Mouse (Mus musculus) lung, embryonic 16.5 days (tissue): ENCODE data around the gene Clptm1. TPM values are rescaled to one million over a fixed set of nuclear protein-coding genes. Genes with fewer than 3 reads are reported as not detected.
A peak's percentile ranks its signal among the peaks of the same experiment; 100 is the strongest.
"Not testable (repeated sequence)": the region's sequence is repeated elsewhere in the genome, so short reads cannot be mapped to it uniquely, and the experiment has no call there.

ENCODE experiments used
- ATAC-seq: fragments of 200-750 bp; cut with Nextera tagmentation; 2 replicates; pipeline ENCODE4 v1.8.0; 2017; ENCODE audit warnings: low read depth, mild to moderate bottlenecking, moderate library complexity
- H3K27ac ChIP-seq: fragments of 300-500 bp; sonication (generic); 2 replicates; pipeline ENCODE4 v1.5.1; 2014; ENCODE audit warnings: mild to moderate bottlenecking, control low read depth, low read length
- H3K27me3 ChIP-seq: fragments of 300-500 bp; sonication (generic); 2 replicates; pipeline ENCODE4 v1.6.1; 2014; ENCODE audit warnings: low read depth, low read length, mixed read lengths; ENCODE audit not compliant: control insufficient read depth, insufficient read depth
- H3K36me3 ChIP-seq: fragments of 300-500 bp; sonication (generic); 2 replicates; pipeline ENCODE4 v1.6.1; 2014; ENCODE audit warnings: low read length; ENCODE audit not compliant: control insufficient read depth, insufficient read depth
- H3K4me1 ChIP-seq: fragments of 300-500 bp; sonication (generic); replicated peaks from 2 replicates; pipeline ENCODE4 v1.6.1; 2014; ENCODE audit warnings: low read length, mixed read lengths; ENCODE audit not compliant: control insufficient read depth, insufficient read depth
- H3K4me2 ChIP-seq: fragments of 300-500 bp; sonication (generic); 2 replicates; pipeline ENCODE4 v1.6.1; 2014; ENCODE audit warnings: low read depth, low read length, control low read depth
- H3K4me3 ChIP-seq: fragments of 300-500 bp; sonication (generic); 2 replicates; pipeline ENCODE4 v1.5.1; 2014; ENCODE audit warnings: mild to moderate bottlenecking, low read length, control low read depth
- H3K9ac ChIP-seq: fragments of 300-500 bp; sonication (generic); 2 replicates; pipeline ENCODE4 v1.6.1; 2014; ENCODE audit warnings: low read length, control low read depth
- H3K9me3 ChIP-seq: fragments of 300-500 bp; sonication (generic); 2 replicates; pipeline ENCODE4 v1.6.1; 2016; ENCODE audit warnings: low read length; ENCODE audit not compliant: control insufficient read depth
- WGBS: fragments of 180-500 bp; shearing (Covaris S2); extraction: QIAGEN DNeasy Blood & Tissue Kit; methylation state at CpG from one replicate; pipeline ENCODE4 v1.1.7; 2014; 5-methylcytosine and 5-hydroxymethylcytosine counted together
- polyA plus RNA-seq: library from polyadenylated mRNA; unstranded; fragments of >200 nt; fragmentation: Nextera tagmentation; extraction: Ambion mirVana; gene quantifications from 2 replicates; pipeline ENCODE4 v1.2.1, GENCODE M21; 2015

Gene Clptm1
- polyA plus RNA-seq, 1 experiment from 2014 or later: 70.3 TPM

DNA sequence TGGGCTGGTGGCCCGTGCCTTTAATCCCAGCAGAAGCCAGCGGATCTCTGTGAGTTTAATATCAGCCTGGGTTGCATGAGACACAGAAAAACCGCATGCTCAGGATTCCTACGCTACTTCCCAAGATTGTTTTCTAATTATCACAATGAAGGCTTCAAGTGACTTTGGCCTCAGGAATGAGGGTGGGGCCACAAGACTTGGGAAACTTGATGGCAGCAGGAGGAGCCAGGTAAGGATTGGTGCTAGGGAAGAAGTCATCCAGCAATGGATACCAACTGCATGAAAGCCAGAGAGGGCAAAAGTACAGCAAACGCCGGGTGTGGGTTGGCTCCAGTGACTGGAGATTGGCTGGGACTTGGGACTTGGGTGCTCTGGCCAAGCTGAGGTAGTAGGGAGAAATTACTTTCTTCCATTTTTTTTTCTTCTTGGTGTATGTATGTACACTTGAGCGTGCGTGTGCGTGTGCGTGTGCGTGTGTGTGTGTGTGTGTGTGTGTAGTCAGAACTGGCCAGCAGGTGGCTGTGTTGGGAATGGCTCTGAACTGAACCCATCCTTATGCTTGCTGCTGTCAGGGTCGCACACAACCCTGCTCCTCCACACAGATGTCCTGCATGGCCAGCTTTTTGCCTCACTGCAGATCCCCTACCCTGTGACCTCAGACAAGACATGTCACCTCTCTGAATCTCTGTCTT, 55.0 kb downstream of the Clptm1 start:
- Histone ChIP-seq H3K4me2 (no peak overlapping the region), H3K4me3 (no peak overlapping the region), H3K4me1 (no peaks in the 10 kb centered on the region), H3K27me3 (no peaks in the 10 kb centered on the region), H3K27ac (no peak overlapping the region), H3K36me3 (no peaks in the 10 kb centered on the region), H3K9me3 (no peaks in the 10 kb centered on the region), H3K9ac (no peak overlapping the region)
- ATAC-seq: no peak
- WGBS: 90% methylated on average over 12 of the region's 12 CpGs

DNA sequence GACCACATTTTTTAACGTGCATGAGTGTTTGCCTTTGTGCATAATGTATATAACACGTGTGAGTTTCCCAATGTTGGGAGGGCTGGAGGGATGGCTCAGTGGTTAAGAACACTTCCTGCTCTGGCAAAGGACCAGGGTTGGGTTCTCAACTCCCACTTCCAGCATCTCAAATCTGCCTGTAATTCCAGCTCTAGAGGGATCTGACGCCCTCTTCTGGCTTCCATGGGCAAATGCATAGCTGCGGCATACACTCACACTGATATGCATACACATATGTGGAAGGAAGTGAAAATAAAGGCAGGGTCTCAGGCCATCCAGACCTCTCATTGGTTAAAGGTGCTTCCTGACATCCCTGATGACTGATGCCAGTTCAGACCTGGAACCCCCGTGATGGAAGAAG, 57.5 kb downstream of the Clptm1 start:
- H3K27me3 ChIP-seq: no peaks in the 10 kb centered on the region
- no peak overlapping the region for H3K27ac ChIP-seq
- peaks cover 11% of the 10 kb centered on the region for H3K4me1 ChIP-seq
- H3K9me3 ChIP-seq: no peaks in the 10 kb centered on the region
- H3K9ac ChIP-seq: no peak overlapping the region
- no peak overlapping the region for H3K4me2 ChIP-seq
- no peak for ATAC-seq
- 0 out of 2 replicates have a peak, but pooled peaks cover 2% of the 10 kb centered on the region for H3K36me3 ChIP-seq
- WGBS: 70% methylated on average over 5 of the region's 5 CpGs
- H3K4me3 ChIP-seq: no peak overlapping the region

DNA sequence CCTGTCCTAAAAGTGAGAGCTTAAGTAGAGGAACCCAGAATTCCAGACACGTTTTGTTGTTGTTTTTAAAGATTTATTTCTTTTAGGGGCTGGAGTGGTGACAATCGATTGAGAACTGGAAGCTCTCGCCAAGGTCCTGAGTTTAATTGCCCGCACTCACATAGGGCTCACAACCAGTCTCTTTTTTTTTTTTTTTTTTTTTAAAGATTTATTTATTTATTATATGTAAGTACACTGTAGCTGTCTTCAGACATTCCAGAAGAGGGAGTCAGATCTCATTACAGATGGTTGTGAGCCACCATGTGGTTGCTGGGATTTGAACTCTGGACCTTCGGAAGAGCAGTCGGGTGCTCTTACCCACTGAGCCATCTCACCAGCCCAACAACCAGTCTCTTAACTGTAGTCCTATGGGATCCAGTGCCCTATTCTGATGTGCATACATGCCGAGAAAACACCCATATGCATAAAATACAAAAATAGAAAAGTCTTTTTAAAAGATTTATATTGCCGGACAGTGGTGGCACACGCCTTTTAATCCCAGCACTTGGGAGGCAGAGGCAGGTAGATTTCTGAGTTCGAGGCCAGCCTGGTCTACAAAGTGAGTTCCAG, 60.1 kb downstream of the Clptm1 start:
- H3K9me3 ChIP-seq, ATAC-seq, H3K27me3 ChIP-seq, H3K27ac ChIP-seq: not testable (repeated sequence)
- H3K4me1 ChIP-seq: peaks cover 11% of the 10 kb centered on the region
- WGBS: 59% methylated on average over 10 of the region's 10 CpGs
- H3K4me3 ChIP-seq: peak overlapping the region; percentile 96
- H3K36me3 ChIP-seq: peaks cover 11% of the 10 kb centered on the region
- H3K4me2 ChIP-seq: peak overlapping the region; percentile 47
- peak overlapping the region; percentile 99; the same call in 1 of the 2 replicates for H3K9ac ChIP-seq

DNA sequence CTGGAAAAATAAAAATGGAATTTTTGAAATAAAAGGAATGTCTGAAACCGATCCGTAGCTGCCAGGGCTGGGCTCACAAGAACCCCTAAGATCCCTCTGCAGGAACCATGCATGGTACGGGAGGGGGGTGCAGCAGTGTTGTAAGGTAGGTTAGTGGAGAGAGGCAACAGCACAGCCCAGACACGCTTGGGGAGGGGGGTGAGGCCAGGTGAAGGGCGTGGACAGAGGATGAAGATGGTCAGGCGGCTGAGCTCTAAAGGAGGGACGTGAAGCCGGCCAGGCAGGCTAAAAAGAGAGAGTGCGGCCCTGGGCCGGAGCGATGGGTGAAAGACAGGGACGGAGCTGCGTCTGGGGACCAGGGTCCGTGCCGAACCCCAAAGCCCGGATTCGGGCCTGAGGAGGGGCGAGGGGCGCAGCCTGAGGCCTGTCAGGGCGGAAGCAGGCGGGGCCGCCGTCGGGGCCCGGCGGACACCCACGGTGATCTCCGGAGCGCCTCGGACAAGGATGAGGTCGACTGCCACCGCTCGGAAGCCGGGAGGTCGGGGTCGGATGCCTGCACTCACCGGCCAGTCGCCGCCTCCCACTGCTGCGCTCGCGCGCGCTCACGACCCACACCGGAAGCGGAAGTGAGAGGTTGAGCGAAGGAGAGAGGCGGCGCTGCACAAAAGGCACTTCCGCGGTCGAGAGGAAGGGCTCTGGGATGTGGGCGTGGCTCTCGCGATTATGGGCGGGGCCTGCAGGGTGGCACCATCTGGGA, 60.8 kb downstream of the Clptm1 start, which contains the start of gene Clasrp:
Gene Clasrp, minus strand, starts transcription at position 638 of the 757 bp plus-strand sequence.
- peaks cover 14% of the 10 kb centered on the region for H3K36me3 ChIP-seq
- H3K4me1 ChIP-seq: peaks cover 11% of the 10 kb centered on the region
- WGBS: under 1% methylated on average over 55 of the region's 57 CpGs
- H3K9ac ChIP-seq: peak within 1 kb of the TSS; percentile 99
- H3K27me3 ChIP-seq: no peaks in the 10 kb centered on the region
- peak; percentile 97 for ATAC-seq
- peak within 1 kb of the TSS; percentile 96 for H3K4me3 ChIP-seq
- peak within 1 kb of the TSS; percentile 90 for H3K4me2 ChIP-seq
- H3K9me3 ChIP-seq: no peaks in the 10 kb centered on the region
- peak within 1 kb of the TSS; percentile 66 for H3K27ac ChIP-seq

DNA sequence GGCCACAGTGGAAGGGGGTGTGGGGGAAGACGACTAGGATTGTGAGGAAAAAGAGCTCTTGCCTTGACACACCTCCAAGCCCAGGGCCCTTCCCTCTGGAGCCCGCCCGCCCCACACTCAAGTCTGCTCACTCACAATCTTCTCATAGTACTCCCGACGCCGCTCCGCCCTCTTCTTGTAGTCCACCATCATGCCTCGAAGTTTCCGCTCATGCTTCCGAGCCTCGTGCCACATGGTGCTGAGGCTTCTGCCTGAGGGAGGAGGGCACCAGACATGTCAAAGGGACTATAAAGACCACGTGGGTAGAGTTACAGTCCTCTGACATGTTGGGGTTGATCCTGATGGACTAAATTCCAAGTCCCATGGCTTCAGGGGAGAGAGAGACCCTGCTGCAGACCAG, 61.8 kb downstream of the Clptm1 start:
- ATAC-seq: no peak
- Histone ChIP-seq H3K9me3 (no peaks in the 10 kb centered on the region), H3K4me1 (peaks cover 11% of the 10 kb centered on the region), H3K9ac (peak overlapping the region; percentile 99; the same call in 1 of the 2 replicates), H3K27me3 (no peaks in the 10 kb centered on the region), H3K36me3 (peaks cover 14% of the 10 kb centered on the region), H3K27ac (no peak overlapping the region), H3K4me2 (peak overlapping the region; percentile 90), H3K4me3 (peak overlapping the region; percentile 96; the same call in 1 of the 2 replicates)
- 71% methylated on average over 12 of the region's 12 CpGs for WGBS

DNA sequence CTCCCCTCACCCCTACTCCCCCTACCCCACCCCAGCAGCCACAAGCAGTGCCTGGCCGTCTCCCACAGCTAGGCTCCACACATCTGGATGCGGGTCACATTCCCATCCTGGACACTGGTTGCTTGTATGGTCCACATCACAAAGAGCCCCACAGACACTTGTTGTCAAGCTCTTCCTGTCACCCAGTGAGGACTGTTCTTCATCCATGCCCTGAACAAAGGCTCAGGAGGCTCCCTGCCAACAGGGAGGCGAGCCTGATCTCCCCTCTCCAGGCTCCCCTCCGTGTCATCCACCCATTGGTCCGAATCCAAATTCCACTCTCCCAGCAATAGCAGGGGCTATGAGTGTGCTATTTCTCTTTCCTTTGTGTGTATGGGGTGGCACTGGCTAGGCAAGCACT, 64.3 kb downstream of the Clptm1 start:
- Histone ChIP-seq H3K27ac (no peak overlapping the region), H3K27me3 (no peaks in the 10 kb centered on the region), H3K9me3 (no peaks in the 10 kb centered on the region), H3K4me1 (peaks cover 11% of the 10 kb centered on the region), H3K9ac (no peak overlapping the region), H3K4me3 (no peak overlapping the region), H3K36me3 (peaks cover 14% of the 10 kb centered on the region), H3K4me2 (no peak overlapping the region)
- ATAC-seq: no peak
- WGBS: 63% methylated on average over 5 of the region's 5 CpGs

DNA sequence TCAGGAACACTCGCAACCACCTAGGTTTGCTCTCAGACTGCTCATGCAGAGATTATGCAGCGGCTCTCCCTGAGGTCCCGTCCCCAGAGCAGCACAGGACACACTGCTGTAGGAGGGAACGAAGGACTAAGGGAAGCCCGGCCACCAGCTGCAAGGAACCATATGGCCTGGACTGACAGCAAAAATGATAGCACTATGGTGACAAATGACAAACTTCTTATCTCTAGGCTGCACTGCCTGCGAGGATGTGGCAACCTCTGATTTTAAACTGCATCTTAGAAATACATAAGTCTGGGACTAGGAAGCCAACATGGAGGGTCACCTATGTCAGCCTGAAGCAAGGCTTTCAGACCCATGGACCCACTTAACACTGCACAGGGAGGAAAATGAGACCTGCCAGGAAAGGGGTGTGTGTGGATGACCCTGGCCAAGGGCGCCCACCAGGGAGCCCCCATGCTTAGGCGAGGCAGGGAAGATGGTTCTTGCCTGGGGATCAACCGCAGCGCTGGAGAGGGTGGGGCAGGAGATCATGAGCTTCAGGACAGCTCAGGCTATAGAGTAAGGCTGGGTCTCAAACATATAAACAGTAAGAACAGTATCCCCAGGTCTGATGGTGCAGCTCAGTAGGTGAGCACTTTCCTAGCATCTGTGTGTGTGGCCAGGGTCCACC, 71.6 kb downstream of the Clptm1 start:
- Histone ChIP-seq H3K9me3 (no peaks in the 10 kb centered on the region), H3K27me3 (no peaks in the 10 kb centered on the region), H3K9ac (no peak overlapping the region), H3K27ac (no peak overlapping the region), H3K4me2 (no peak overlapping the region), H3K36me3 (peaks cover 37% of the 10 kb centered on the region), H3K4me3 (no peak overlapping the region), H3K4me1 (no peaks in the 10 kb centered on the region)
- ATAC-seq: no peak
- WGBS: 77% methylated on average over 10 of the region's 10 CpGs

DNA sequence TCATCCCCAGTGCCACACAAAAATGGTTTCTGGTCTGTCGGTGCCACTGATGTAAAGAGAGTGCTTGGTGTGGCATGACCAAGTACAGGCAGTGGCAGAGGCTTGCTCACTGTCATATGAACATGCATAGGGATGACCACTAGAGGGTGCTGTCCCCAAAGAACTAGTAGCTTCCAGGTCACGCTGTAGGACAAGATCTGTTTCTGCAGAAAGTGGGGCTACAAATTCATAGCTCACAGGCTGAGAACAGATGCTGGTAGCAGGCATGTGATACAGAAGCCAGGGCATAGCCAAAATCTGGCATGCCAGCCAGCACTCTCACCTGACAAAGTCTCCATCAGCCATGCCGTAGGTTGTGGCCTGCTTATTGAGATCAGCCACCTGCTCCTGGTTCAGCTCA, 74.9 kb downstream of the Clptm1 start:
- Histone ChIP-seq H3K4me2 (no peak overlapping the region), H3K27ac (no peak overlapping the region), H3K36me3 (peaks cover 62% of the 10 kb centered on the region), H3K4me3 (no peak overlapping the region), H3K27me3 (no peaks in the 10 kb centered on the region), H3K9ac (no peak overlapping the region), H3K9me3 (no peaks in the 10 kb centered on the region), H3K4me1 (no peaks in the 10 kb centered on the region)
- ATAC-seq: peak; percentile 59; the same call in 1 of the 2 replicates
- 51% methylated on average over 3 of the region's 3 CpGs for WGBS

DNA sequence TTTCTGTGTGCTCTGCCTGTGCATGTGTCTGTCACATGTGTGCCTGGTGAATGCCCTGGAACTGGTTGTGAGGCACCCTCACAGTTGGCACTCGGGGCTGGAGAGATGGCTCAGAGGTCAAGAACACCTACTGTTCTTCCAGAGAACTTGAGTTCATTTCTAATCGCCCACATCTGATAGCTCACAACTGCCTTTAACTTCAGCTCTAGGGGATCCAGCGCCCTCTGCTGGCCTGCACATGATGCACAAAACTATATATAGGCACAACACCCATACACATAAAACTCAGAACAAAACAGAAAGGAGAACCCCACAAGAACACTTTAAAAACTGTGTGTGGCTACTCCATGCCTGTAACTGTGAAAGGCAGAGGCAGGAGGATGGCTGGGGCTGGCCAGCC, 75.6 kb downstream of the Clptm1 start:
- whole genome bisulfite sequencing: 39% methylated on average over 3 of the region's 3 CpGs
- H3K36me3 ChIP-seq: peaks cover 69% of the 10 kb centered on the region
- ATAC-seq: no peak
- no peaks in the 10 kb centered on the region for H3K4me1 ChIP-seq
- no peak overlapping the region for H3K4me2 ChIP-seq
- no peak overlapping the region for H3K27ac ChIP-seq
- no peak overlapping the region for H3K4me3 ChIP-seq
- H3K9ac ChIP-seq: no peak overlapping the region
- H3K9me3 ChIP-seq: no peaks in the 10 kb centered on the region
- H3K27me3 ChIP-seq: no peaks in the 10 kb centered on the region
